Mouse (Mus musculus) hindbrain, embryonic 10.5 days (tissue): Measurements from ENCODE around the gene Lgals9. TPM values are rescaled to one million over a fixed set of nuclear protein-coding genes. Genes with fewer than 3 reads are reported as not detected.

Experiments used
- DNase-seq: peaks from one replicate; pipeline ENCODE4 v3.0.0-alpha.2; 2017; ENCODE audit warnings: low spot score
- H3K27ac ChIP-seq: fragments of 300-500 bp; sonication (generic); 2 replicates; pipeline ENCODE4 v1.5.1; 2016; ENCODE audit warnings: mild to moderate bottlenecking, moderate library complexity
- H3K27me3 ChIP-seq: fragments of 300-500 bp; sonication (generic); 2 replicates; pipeline ENCODE4 v1.6.1; 2016; ENCODE audit warnings: mild to moderate bottlenecking; ENCODE audit not compliant: poor library complexity, insufficient read depth, severe bottlenecking
- H3K36me3 ChIP-seq: fragments of 300-500 bp; sonication (generic); 2 replicates; pipeline ENCODE4 v1.6.1; 2016; ENCODE audit warnings: mild to moderate bottlenecking, moderate library complexity
- H3K4me1 ChIP-seq: fragments of 300-500 bp; sonication (generic); replicated peaks from 2 replicates; pipeline ENCODE4 v1.6.1; 2016; ENCODE audit warnings: mild to moderate bottlenecking
- H3K4me3 ChIP-seq: fragments of 300-500 bp; sonication (generic); 2 replicates; pipeline ENCODE4 v1.5.1; 2016; ENCODE audit warnings: mild to moderate bottlenecking, moderate library complexity
- H3K9me3 ChIP-seq: fragments of 300-500 bp; sonication (generic); 2 replicates; pipeline ENCODE4 v1.6.1; 2016; ENCODE audit warnings: mild to moderate bottlenecking, moderate library complexity
- WGBS: fragments of 180-500 bp; shearing (Covaris S2); methylation state at CpG from one replicate; pipeline ENCODE4 v1.1.7; 2016; 5-methylcytosine and 5-hydroxymethylcytosine counted together
- polyA plus RNA-seq: library from polyadenylated mRNA; unstranded; fragments of >200 nt; fragmentation: Nextera tagmentation; extraction: Ambion mirVana; gene quantifications from 2 replicates; pipeline ENCODE4 v1.2.1, GENCODE M21; 2016

Lgals9 gene
- polyA plus RNA-seq: 4.3 and 5.7 TPM in 2 replicates

DNA sequence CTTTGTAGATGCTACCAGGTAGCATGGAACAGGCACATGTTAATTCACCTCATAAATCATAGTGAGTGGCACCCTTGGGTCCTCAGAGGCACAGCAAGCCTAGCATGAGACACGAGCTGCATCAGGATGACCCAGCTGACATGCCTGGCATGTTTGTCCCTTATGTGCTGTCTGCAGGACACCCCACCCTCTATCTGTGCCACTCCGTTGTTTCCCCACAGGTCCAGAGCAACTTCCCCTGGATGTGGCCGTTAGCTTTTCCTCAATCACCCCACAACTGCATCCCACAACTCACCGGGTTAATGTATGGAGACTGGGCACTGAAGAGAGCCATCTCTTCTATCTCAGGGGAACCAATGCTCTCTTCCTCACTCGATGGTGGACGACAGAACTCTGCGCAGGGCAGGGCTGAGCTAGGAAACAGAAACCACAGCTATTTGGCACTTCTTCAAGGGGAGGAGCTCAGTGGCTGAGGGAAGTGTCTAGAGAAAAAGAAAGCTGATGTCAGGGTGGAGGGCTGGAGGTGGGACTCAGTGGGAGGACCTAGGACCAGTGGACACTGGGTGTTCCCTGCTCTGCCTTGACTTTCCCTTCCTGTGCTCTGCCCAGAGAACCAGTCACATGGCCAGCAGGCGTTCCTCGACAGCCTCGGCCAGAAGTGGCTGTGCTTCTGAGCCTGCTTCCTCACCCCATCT lies at the start of gene Lgals9:
TSS of gene Lgals9 (minus strand) at position 464 of the 695 bp plus-strand sequence.
- Histone ChIP-seq H3K4me1 (no peaks in the 10 kb centered on the region), H3K27me3 (no peaks in the 10 kb centered on the region), H3K27ac (no peak within 1 kb of the TSS), H3K9me3 (no peaks in the 10 kb centered on the region), H3K36me3 (no peaks in the 10 kb centered on the region), H3K4me3 (no peak within 1 kb of the TSS)
- DNase-seq: no peak
- WGBS: 83% methylated on average over 10 of the region's 10 CpGs

DNA sequence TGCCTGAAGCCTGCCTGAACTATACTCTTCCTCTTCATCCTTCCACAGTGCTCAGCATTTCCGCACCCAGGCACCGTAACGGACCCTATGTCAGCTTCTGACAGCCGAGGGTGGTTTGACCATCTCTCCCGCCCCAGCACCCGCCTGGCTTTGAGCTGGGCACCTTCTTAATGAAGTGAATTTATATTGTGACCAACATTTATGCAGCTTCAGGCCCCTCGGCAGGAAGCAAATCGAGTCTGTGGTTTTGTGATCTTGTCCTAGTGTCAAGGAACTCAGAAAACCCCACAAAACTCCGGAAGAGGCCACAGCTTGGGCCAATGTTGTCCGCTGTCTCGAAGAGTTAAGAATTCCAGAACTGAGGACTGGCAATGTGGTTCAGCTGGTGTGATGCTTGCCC lies 48.9 kb upstream of the Lgals9 start:
- Histone ChIP-seq H3K9me3 (no peaks in the 10 kb centered on the region), H3K36me3 (0 out of 2 replicates have a peak, but pooled peaks cover 8% of the 10 kb centered on the region), H3K27ac (no peak overlapping the region), H3K4me3 (no peak overlapping the region), H3K27me3 (no peaks in the 10 kb centered on the region), H3K4me1 (peaks cover 14% of the 10 kb centered on the region)
- 90% methylated on average over 11 of the region's 11 CpGs for WGBS
- DNase-seq: no peak

DNA sequence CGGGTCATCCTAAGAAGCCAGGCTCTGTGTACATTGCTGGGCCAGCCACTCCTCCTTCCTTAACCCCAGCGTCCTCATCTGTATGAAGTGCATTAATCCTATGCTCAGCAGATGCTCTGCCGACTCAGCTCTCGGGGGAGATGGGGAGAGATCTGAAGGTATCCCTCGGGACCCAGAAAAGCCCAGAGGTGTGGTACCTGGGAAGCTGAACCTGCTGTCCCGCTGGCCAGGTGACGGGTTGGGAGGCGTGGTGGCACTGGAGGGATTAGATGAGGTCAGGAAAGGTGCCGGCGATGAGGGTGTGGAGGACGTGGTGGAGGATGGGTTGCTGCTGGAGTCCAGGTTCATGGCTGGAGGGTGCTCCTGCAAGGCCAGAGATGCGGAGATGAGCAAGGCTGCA lies 48.3 kb upstream of the Lgals9 start:
- Histone ChIP-seq H3K27me3 (no peaks in the 10 kb centered on the region), H3K4me3 (no peak overlapping the region), H3K27ac (no peak overlapping the region), H3K4me1 (peaks cover 14% of the 10 kb centered on the region), H3K36me3 (peaks cover 10% of the 10 kb centered on the region; the same call in 1 of the 2 replicates), H3K9me3 (no peaks in the 10 kb centered on the region)
- no peak for DNase-seq
- WGBS: 88% methylated on average over 12 of the region's 12 CpGs

DNA sequence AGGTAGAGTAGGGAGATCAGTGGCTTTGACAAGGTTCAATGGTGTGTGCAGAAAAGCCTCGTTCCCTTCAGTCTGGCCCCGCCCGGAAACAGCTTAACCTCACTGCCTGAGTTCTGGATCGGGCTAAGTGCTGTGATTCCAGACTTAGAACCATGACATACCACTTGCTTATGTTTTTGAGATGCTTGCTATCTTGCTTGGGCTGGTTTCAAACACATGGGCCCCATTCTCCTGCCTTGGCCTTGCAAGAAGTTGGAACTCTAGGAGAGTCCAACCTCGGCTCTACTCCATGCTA lies 46.7 kb upstream of the Lgals9 start:
- DNase-seq: no peak
- Histone ChIP-seq H3K4me3 (no peak overlapping the region), H3K36me3 (peaks cover 21% of the 10 kb centered on the region), H3K27ac (no peak overlapping the region), H3K4me1 (peaks cover 7% of the 10 kb centered on the region), H3K27me3 (no peaks in the 10 kb centered on the region), H3K9me3 (no peaks in the 10 kb centered on the region)
- WGBS: 85% methylated on average over 5 of the region's 5 CpGs

DNA sequence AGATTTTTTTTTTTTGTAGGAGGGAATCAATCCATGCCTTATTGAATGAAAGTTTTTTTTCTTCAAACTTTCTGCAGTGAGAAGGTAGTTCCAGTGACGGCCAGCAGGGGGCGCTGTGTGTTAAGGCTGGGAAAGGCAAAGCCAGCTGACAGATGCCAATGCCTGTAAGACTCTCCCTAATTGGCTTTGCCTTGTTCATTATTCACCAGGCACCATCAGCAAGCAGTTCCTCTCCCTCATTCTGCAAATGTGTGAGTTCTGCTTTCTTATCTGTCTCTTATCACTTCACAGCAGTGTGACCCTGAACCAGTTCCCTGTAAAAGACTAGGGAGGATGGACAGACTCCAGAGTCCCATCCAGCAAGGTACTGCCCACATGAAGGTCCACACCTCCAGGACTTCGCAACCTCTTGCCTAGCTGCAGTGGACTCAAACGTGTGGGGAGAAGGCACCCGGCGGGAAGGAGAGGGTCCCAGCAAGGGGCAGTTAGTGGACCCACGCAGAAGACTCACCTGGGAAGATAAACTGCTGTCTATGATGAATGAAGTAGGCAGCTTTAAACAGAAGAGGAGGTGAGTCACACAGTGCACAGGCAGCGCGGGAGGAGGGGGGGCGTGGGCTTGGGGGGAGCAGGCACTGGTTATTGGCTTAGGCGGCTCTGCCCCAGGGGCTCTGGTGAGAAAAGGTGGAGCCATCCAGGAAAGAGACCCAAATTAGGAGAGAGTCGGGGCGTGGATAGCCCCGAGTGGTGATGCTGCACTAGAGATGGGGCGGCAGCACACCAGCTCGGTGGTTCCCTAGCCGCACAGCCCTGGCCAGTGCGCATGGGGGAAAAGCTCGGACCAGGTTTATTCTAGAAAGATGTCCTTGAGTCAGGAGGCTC lies 46.1 kb upstream of the Lgals9 start:
- H3K36me3 ChIP-seq: peaks cover 27% of the 10 kb centered on the region
- peak; percentile 78 for DNase-seq
- H3K27ac ChIP-seq: no peak overlapping the region; the same call in 1 of the 2 replicates
- H3K4me3 ChIP-seq: no peak overlapping the region
- WGBS: 57% methylated on average over 19 of the region's 19 CpGs
- peaks cover 7% of the 10 kb centered on the region for H3K4me1 ChIP-seq
- no peaks in the 10 kb centered on the region for H3K27me3 ChIP-seq
- H3K9me3 ChIP-seq: no peaks in the 10 kb centered on the region

DNA sequence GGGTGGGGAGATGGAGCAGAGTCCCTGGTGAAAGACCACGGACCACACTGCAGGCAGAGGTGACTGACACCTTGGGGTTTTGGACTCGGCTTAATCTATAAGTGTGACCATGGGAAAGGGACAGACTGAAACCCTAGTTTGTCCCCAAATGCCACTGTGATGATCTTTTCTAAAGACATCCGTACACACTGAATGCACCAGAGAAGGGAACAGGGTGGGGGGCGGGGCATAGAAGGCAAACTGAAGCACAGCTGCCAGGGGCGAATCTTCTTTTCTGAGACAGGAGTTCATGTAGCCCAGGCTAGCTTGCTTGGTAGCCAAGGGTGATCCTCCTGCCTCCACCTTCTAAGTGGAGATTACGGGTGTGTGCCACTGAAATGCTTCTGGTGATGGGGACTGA lies 39.0 kb upstream of the Lgals9 start:
- H3K4me3 ChIP-seq: no peak overlapping the region
- WGBS: 70% methylated on average over 6 of the region's 6 CpGs
- no peaks in the 10 kb centered on the region for H3K27me3 ChIP-seq

DNA sequence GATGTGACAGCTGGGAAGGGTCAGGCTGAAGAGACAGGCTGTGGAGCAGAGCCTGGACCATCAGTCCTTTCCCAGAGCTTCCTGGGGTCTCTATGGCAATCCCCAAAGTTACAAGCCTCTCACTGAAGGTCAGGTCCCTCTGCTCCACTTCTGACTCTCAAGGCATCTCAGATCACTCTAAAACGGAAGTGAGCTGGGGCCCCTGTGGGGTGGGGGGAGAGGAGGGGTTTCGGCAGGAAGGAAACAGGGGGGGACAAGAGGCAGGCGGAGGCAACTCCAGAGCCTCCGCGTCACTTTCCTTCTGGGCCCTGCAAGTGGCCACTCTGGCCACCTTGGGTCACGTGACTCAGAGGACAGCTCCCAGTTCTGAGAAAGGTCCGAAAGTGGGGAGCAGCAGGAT lies 38.6 kb upstream of the Lgals9 start:
- peak; percentile 47 for DNase-seq
- Histone ChIP-seq H3K27ac (peak overlapping the region; percentile 67), H3K27me3 (no peaks in the 10 kb centered on the region), H3K36me3 (peaks cover 55% of the 10 kb centered on the region), H3K4me3 (no peak overlapping the region), H3K4me1 (peaks cover 31% of the 10 kb centered on the region), H3K9me3 (no peaks in the 10 kb centered on the region)
- 43% methylated on average over 7 of the region's 7 CpGs for WGBS

More for the DNA sequence above, 39.0 kb upstream of the Lgals9 start:
- H3K27ac ChIP-seq: peak overlapping the region; percentile 67
- DNase-seq: no peak
- no peaks in the 10 kb centered on the region for H3K9me3 ChIP-seq
- peaks cover 31% of the 10 kb centered on the region for H3K4me1 ChIP-seq
- H3K36me3 ChIP-seq: peaks cover 54% of the 10 kb centered on the region

DNA sequence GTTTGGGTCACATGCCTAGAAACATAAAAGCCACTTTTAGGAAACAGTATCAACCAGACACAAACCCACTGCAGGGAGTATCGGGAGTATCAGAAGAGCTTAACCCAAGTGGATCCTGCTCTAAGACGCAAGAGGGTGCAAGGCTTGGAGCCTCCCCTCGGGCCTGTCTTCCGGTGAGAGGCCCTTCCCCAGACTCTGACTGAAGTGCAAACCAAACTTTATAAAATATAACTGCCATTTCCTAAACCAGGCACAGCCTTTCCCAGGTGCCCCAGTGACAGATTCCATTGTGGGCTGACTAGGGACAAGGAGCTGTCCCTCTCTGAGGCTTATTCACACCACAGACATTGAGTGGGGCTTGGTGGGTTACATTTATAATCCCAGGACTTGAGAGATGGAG lies 38.1 kb upstream of the Lgals9 start:
- Histone ChIP-seq H3K4me1 (peaks cover 31% of the 10 kb centered on the region), H3K9me3 (no peaks in the 10 kb centered on the region), H3K36me3 (peaks cover 52% of the 10 kb centered on the region), H3K27ac (peak overlapping the region; percentile 67), H3K4me3 (no peak overlapping the region), H3K27me3 (no peaks in the 10 kb centered on the region)
- DNase-seq: no peak
- 72% methylated on average over 4 of the region's 4 CpGs for WGBS

DNA sequence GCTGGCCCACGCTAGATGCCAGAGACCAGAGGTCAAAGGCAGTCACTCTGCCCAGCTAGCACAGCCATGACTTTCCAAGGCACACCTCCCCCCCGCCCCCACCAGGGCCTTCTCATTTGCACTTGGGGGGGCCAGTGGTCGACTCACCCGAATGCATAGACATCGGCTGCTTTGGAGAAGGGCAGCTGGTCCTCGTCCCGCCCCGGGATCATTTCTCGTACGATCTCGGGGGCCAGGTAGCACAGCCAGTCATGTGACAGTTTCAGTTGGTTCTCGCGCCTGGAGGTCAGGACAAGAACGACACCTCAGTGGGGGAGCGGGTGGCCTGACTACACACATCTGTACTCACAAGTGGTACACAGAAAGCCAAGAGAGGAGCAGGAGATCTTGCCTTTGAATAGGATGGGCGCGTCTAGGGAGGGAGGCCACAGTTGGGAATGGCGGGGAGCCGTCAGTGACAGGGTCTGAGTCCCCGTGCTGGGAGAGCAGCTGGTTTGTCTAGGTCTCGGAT lies 35.8 kb upstream of the Lgals9 start:
- Histone ChIP-seq H3K9me3 (no peaks in the 10 kb centered on the region), H3K27me3 (no peaks in the 10 kb centered on the region; the same call in 1 of the 2 replicates), H3K4me3 (no peak overlapping the region), H3K27ac (peak overlapping the region; percentile 57), H3K36me3 (peaks cover 52% of the 10 kb centered on the region), H3K4me1 (peaks cover 49% of the 10 kb centered on the region)
- no peak for DNase-seq
- 74% methylated on average over 21 of the region's 21 CpGs for WGBS

DNA sequence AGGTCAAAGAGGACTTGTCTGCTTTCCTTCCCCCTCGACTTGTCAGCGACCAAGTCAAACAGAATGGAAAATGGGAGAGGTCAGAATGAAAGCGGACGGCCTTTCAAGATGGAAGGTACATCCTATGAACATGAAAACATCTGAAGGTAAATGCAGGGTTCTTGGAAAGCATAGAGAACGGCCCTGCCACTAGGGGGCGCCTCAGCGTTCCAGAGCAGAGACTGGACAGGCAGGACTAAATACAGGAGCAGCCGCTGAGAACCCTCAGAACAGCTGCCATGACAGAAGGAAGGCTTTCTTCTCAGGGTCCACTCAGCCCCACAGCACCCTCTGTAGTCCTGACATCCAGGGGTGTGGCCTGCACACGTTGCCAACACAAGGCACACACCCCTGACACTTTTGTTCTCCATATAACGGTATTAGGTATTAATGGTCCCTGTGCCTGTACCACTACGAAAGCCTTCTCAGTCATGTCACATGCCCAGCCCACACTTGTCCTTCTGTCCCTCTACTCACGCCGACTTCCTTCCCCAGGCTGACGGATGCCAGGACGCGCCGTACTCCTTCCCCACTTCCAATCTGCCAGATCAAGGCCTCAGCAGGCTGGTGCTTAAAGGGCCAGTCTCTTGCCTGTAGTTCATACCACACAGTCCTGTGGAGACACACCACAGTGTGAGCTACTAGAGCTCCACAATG lies 35.2 kb upstream of the Lgals9 start:
- Histone ChIP-seq H3K27me3 (no peaks in the 10 kb centered on the region; the same call in 1 of the 2 replicates), H3K27ac (peak overlapping the region; percentile 57), H3K9me3 (no peaks in the 10 kb centered on the region), H3K36me3 (peaks cover 49% of the 10 kb centered on the region), H3K4me3 (no peak overlapping the region), H3K4me1 (peaks cover 55% of the 10 kb centered on the region)
- 87% methylated on average over 17 of the region's 17 CpGs for WGBS
- DNase-seq: no peak

DNA sequence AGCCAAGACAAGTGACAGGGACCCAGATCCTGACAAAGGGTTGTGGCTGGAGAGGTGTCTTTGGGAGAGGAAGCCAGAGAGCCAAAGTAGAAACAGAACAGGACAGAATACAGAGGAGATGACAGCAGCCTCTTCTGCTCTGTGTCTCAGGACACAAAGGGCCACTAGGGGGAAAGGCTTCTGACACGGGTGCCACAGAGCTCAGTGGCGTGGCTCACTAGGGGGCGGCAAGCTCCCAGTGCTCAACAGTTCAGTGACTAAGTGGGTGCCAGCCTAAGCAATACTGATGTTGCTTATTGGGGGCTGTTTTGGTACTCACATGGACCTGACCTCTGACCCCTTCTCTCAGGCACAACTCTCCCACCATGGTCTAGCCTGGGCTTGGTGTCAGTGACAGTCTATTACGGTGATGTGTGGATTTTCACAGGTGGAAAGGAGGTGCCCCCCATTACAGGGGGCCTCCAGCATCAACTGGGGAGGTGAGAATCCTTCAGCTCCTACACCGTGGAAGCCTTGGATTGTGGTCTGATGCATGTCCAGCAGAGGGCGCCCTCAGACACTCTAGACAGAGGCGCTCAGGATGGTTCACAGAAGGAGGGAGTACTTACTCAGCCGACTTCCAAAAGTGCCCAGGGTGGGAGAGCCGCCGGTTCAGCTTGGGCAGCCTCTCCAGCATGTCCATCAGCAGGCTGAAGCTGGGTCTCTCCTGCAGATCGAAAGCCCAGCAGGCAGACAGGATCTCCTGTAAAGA lies 34.4 kb upstream of the Lgals9 start:
- H3K4me3 ChIP-seq: no peak overlapping the region
- peaks cover 46% of the 10 kb centered on the region for H3K36me3 ChIP-seq
- 53% methylated on average over 11 of the region's 11 CpGs for WGBS
- H3K4me1 ChIP-seq: peaks cover 64% of the 10 kb centered on the region
- peak; percentile 67 for DNase-seq
- no peaks in the 10 kb centered on the region for H3K9me3 ChIP-seq
- H3K27me3 ChIP-seq: no peaks in the 10 kb centered on the region; the same call in 1 of the 2 replicates
- H3K27ac ChIP-seq: no peak overlapping the region

DNA sequence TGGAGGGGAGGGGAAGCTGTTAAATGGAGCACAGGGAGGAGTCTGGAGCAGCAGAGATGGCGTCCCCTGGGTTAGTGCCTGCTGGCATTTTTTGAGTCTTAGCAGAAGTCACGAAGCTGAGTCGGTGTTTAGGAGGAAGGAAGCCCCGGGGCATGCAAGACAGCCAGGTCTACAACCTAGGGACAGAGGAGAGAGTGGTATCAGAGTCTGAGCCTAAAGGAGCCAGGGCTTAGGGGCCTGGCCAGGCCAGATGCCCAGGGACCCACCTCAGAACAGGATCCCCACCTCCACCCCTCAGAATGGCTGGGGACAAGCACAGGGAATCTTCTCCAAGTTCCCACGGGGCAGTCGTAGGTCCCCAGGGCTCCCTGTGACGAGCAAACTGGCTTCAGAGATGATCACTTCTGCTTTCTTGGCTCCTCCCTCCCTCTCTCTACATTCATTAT lies 32.4 kb upstream of the Lgals9 start:
- 79% methylated on average over 7 of the region's 7 CpGs for WGBS
- Histone ChIP-seq H3K27me3 (no peaks in the 10 kb centered on the region; the same call in 1 of the 2 replicates), H3K9me3 (no peaks in the 10 kb centered on the region), H3K36me3 (peaks cover 46% of the 10 kb centered on the region), H3K27ac (peak overlapping the region; percentile 69; the same call in 1 of the 2 replicates), H3K4me3 (no peak overlapping the region), H3K4me1 (peaks cover 54% of the 10 kb centered on the region)
- DNase-seq: no peak
